ENCODE assay signal across 14 mouse cellular contexts in the genomic region with DNA sequence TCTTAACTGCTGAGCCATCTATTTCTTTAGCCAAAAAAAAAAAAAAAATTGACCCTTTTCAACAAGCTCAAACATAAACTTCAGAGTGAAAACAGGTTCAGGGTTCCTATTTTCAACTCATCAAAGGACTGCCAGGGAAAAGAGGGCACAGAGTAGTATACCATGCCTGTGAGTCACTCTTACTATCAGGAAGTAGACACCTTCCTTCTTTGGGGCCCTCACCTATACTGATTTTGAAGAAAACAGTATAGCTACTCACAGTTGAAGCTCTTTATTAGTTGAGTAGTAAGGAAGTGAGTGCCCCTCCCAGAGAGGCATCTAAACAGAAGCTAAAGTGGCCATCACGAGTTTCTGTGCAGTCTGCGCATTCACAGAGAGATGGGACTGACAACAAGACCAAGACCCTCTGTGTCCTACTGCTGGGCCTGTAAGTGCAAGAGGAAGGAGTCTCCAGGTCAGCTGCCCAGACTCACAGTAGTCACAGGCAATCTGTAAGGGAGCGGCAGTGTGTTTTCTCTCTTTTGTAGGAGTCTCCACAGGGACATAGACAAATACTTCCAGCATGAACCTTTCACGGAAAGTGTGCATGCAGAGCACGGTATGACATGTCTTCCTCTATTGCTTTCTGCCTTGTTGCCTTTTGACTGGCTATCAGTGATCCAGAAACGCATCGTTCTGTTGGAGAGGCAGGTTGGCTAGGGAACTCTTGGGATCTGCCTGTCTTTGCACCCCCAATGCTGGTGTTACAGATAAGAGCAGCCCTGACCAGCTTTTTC.
A peak's percentile ranks its signal among the peaks of the same experiment; 100 is the strongest.
DNase-seq lines count a peak whose midpoint lies in the region; ATAC-seq lines count a peak whose summit lies in the region.
"Had no signal": no experiment of that assay in that cellular context is flagged by ENCODE, and none has a peak within 500 bp of the region (broad histone marks: within the 10 kb centered on the region; RNA-seq: fewer than 3 reads in every experiment).

No protein-coding gene starts in this region.

- peak overlapping the region; percentile 92 for H3K27ac ChIP-seq in heart, embryonic 13.5 days (replicated peaks)
- H3K27ac ChIP-seq in hindbrain, embryonic 15.5 days (replicated peaks), result 0 out of 2 replicates have a peak overlapping the region, but pooled peaks have one; percentile 27
- no peak overlapping the region for H3K27ac ChIP-seq in hindbrain, embryonic 11.5 days (ENCODE audit: low read depth, low read length)
- H3K27ac ChIP-seq in intestine, embryonic 16.5 days (ENCODE audit: low read length), result no peak overlapping the region
- H3K27ac ChIP-seq: kidney, embryonic 15.5 days had no signal

- no peak for ATAC-seq in heart, embryonic 13.5 days (ENCODE audit: extremely low read depth, insufficient number of reproducible peaks, low FRiP score, low TSS enrichment)
- no peak for ATAC-seq in hindbrain, embryonic 15.5 days (ENCODE audit: low FRiP score, low read depth)
- no peak for ATAC-seq in hindbrain, embryonic 11.5 days (ENCODE audit: low FRiP score)
- peak; percentile 66; the same call in 1 of the 2 replicates for ATAC-seq in intestine, embryonic 16.5 days
- ATAC-seq: inflammation-experienced regulatory T-cells, adult 6 months had no signal

- WGBS in heart, embryonic 13.5 days, result 43% methylated on average over 7 of the region's 7 CpGs
- WGBS in hindbrain, embryonic 15.5 days, result 62% methylated on average over 7 of the region's 7 CpGs
- WGBS in hindbrain, embryonic 11.5 days, result 78% methylated on average over 7 of the region's 7 CpGs
- 61% methylated on average over 7 of the region's 7 CpGs for WGBS in intestine, embryonic 16.5 days

- peaks cover 64% of the 10 kb centered on the region for H3K4me1 ChIP-seq in heart, embryonic 13.5 days
- H3K4me1 ChIP-seq in hindbrain, embryonic 15.5 days (replicated peaks), result peaks cover 28% of the 10 kb centered on the region
- H3K4me1 ChIP-seq in hindbrain, embryonic 11.5 days (replicated peaks; ENCODE audit: control insufficient read depth, insufficient read depth, low read length), result no peaks in the 10 kb centered on the region
- peaks cover 5% of the 10 kb centered on the region; the same call in 1 of the 2 replicates for H3K4me1 ChIP-seq in intestine, embryonic 16.5 days (ENCODE audit: control insufficient read depth, insufficient read depth, low read length)

- no peak overlapping the region for H3K4me3 ChIP-seq in heart, embryonic 13.5 days
- H3K4me3 ChIP-seq in hindbrain, embryonic 15.5 days, result no peak overlapping the region
- no peak overlapping the region for H3K4me3 ChIP-seq in hindbrain, embryonic 11.5 days (ENCODE audit: low read depth, low read length)
- no peak overlapping the region for H3K4me3 ChIP-seq in intestine, embryonic 16.5 days (ENCODE audit: low read length)
- H3K4me3 ChIP-seq: kidney, embryonic 15.5 days had no signal

- H3K9ac ChIP-seq in heart, embryonic 13.5 days, result peak overlapping the region; percentile 20; the same call in 1 of the 2 replicates
- H3K9ac ChIP-seq in hindbrain, embryonic 15.5 days, result no peak overlapping the region
- H3K9ac ChIP-seq in hindbrain, embryonic 11.5 days (ENCODE audit: low read depth, low read length), result no peak overlapping the region
- no peak overlapping the region for H3K9ac ChIP-seq in intestine, embryonic 16.5 days (ENCODE audit: low read depth, low read length)
- H3K9ac ChIP-seq: forebrain, postnatal 0 days; kidney, embryonic 15.5 days had no signal

- no peaks in the 10 kb centered on the region for H3K27me3 ChIP-seq in heart, embryonic 13.5 days (replicated peaks)
- H3K27me3 ChIP-seq in hindbrain, embryonic 15.5 days, result no peaks in the 10 kb centered on the region
- H3K27me3 ChIP-seq in hindbrain, embryonic 11.5 days (ENCODE audit: control insufficient read depth, insufficient read depth, low read length), result no peaks in the 10 kb centered on the region
- H3K27me3 ChIP-seq in intestine, embryonic 16.5 days (replicated peaks; ENCODE audit: control insufficient read depth, insufficient read depth, low read length), result no peaks in the 10 kb centered on the region
- H3K27me3 ChIP-seq: kidney, embryonic 15.5 days had no signal

- H3K9me3 ChIP-seq in heart, embryonic 13.5 days, result no peaks in the 10 kb centered on the region
- H3K9me3 ChIP-seq in hindbrain, embryonic 15.5 days, result no peaks in the 10 kb centered on the region
- no peaks in the 10 kb centered on the region for H3K9me3 ChIP-seq in hindbrain, embryonic 11.5 days (ENCODE audit: control insufficient read depth, low read length)
- no peaks in the 10 kb centered on the region for H3K9me3 ChIP-seq in intestine, embryonic 16.5 days (ENCODE audit: control insufficient read depth, low read length)
- H3K9me3 ChIP-seq: kidney, embryonic 15.5 days had no signal

- H3K36me3 ChIP-seq in heart, embryonic 13.5 days, result no peaks in the 10 kb centered on the region
- H3K36me3 ChIP-seq in hindbrain, embryonic 15.5 days, result no peaks in the 10 kb centered on the region
- H3K36me3 ChIP-seq in hindbrain, embryonic 11.5 days (ENCODE audit: control insufficient read depth, insufficient read depth, low read length), result no peaks in the 10 kb centered on the region
- no peaks in the 10 kb centered on the region for H3K36me3 ChIP-seq in intestine, embryonic 16.5 days (ENCODE audit: control insufficient read depth, insufficient read depth, low read length)
- H3K36me3 ChIP-seq: kidney, embryonic 15.5 days had no signal

- H3K4me2 ChIP-seq in heart, embryonic 13.5 days, result 0 out of 2 replicates have a peak overlapping the region, but pooled peaks have one; percentile 18
- no peak overlapping the region for H3K4me2 ChIP-seq in hindbrain, embryonic 15.5 days
- H3K4me2 ChIP-seq in hindbrain, embryonic 11.5 days (replicated peaks; ENCODE audit: low read depth, low read length), result no peak overlapping the region
- H3K4me2 ChIP-seq in intestine, embryonic 16.5 days (ENCODE audit: low read depth, low read length), result no peak overlapping the region
- H3K4me2 ChIP-seq: kidney, embryonic 15.5 days; liver, embryonic 11.5 days had no signal

- DNase-seq in heart, adult 11 months, result no peak
- no peak for DNase-seq in hindbrain, embryonic 11.5 days (ENCODE audit: low spot score)
- DNase-seq in retina, postnatal 1 day, result peak; percentile 48
- DNase-seq in adrenal gland, postnatal 14 days, result no peak
- DNase-seq: cerebellum, postnatal 25 days; embryo, embryonic 11 days; forebrain, postnatal 0 days; lung, postnatal 14 days had no signal

Comparison
In these comparisons a context has a peak if more than half of its experiments do, and no peak if none do; other contexts are left out.
1. H3K27ac ChIP-seq: peak in heart, embryonic 13.5 days (single experiment) and hindbrain, embryonic 15.5 days (single experiment); none in hindbrain, embryonic 11.5 days (single experiment) and intestine, embryonic 16.5 days (single experiment).